Mouse (Mus musculus) mouse embryonic stem cell (cell line): ENCODE data around the gene Luc7l3.

Source experiments
- in situ Hi-C, 2 experiments: fragments of 300-500 bp; cut with MboI; formaldehyde crosslinking; loops; 1 replicate in 1 of 2; 3 replicates in 1 of 2; pipeline ENCODE4 v1.14.3; 2019 to 2020; ENCODE audit warnings: low sequenced_read_pairs in 2 of 2, low pct_unique_long_range_greater_than_20kb in 1 of 2, mixed read lengths in 1 of 2; ENCODE audit not compliant: unreplicated experiment in 1 of 2

The Luc7l3 gene

GRCm38 (mm10) chr11:94321931-94322400, at the start of gene Luc7l3:
Luc7l3 (minus strand) TSS chr11:94321988.
- in situ Hi-C loops, result no loop called here

- in situ Hi-C loops, result no loop called here
These were observed 49.0 kb upstream of the Luc7l3 start for GRCm38 (mm10) chr11:94370809-94371208.

- in situ Hi-C loops, result no loop called here
These were observed 48.2 kb upstream of the Luc7l3 start for GRCm38 (mm10) chr11:94369981-94370380.

GRCm38 (mm10) chr11:94365340-94365739, 43.6 kb upstream of the Luc7l3 start:
- in situ Hi-C loops, result no loop called here

- in situ Hi-C loops, result no loop called here
These were observed 41.9 kb upstream of the Luc7l3 start for GRCm38 (mm10) chr11:94363690-94364089.

GRCm38 (mm10) chr11:94362101-94362500, 40.3 kb upstream of the Luc7l3 start:
- in situ Hi-C loops, result no loop called here

- in situ Hi-C loops, result no loop called here
These were observed 39.5 kb upstream of the Luc7l3 start for GRCm38 (mm10) chr11:94361166-94361870.

GRCm38 (mm10) chr11:94359168-94359567, 37.4 kb upstream of the Luc7l3 start:
- in situ Hi-C loops, result loop anchor here in 1 of 2 experiments (5.0 kb wide), 1 partner anchor 123 kb away; no protein-coding TSS in a partner anchor

- in situ Hi-C loops, result loop anchor here in 1 of 2 experiments (5.0 kb wide), 1 partner anchor 127 kb away; no protein-coding TSS in a partner anchor
These were observed 33.9 kb upstream of the Luc7l3 start for GRCm38 (mm10) chr11:94355521-94356217.

GRCm38 (mm10) chr11:94351094-94351493, 29.3 kb upstream of the Luc7l3 start:
- in situ Hi-C loops, result no loop called here

- in situ Hi-C loops, result no loop called here
These were observed 28.5 kb upstream of the Luc7l3 start for GRCm38 (mm10) chr11:94350337-94350736.

GRCm38 (mm10) chr11:94349839-94350238, 28.1 kb upstream of the Luc7l3 start:
- in situ Hi-C loops, result loop anchor here in 1 of 2 experiments (5.0 kb wide), 1 partner anchor 52 kb away; no protein-coding TSS in a partner anchor

- in situ Hi-C loops, result loop anchor here in 1 of 2 experiments (5.0 kb wide), 1 partner anchor 55 kb away; no protein-coding TSS in a partner anchor
These were observed 25.3 kb upstream of the Luc7l3 start for GRCm38 (mm10) chr11:94347063-94347575.

GRCm38 (mm10) chr11:94346611-94347010, 24.8 kb upstream of the Luc7l3 start:
- in situ Hi-C loops, result loop anchor here in 1 of 2 experiments (5.0 kb wide), 1 partner anchor 56 kb away; no protein-coding TSS in a partner anchor

GRCm38 (mm10) chr11:94345926-94346325, 24.1 kb upstream of the Luc7l3 start:
- in situ Hi-C loops, result loop anchor here in 1 of 2 experiments (5.0 kb wide), 1 partner anchor 56 kb away; no protein-coding TSS in a partner anchor

GRCm38 (mm10) chr11:94344470-94344869, 22.7 kb upstream of the Luc7l3 start:
- in situ Hi-C loops, result no loop called here

- in situ Hi-C loops, result no loop called here
These were observed 22.2 kb upstream of the Luc7l3 start for GRCm38 (mm10) chr11:94343955-94344358.

GRCm38 (mm10) chr11:94342114-94342905, 20.5 kb upstream of the Luc7l3 start:
- in situ Hi-C loops, result no loop called here
